Mouse (Mus musculus): ENCODE results near the gene Tnr.

DNA sequence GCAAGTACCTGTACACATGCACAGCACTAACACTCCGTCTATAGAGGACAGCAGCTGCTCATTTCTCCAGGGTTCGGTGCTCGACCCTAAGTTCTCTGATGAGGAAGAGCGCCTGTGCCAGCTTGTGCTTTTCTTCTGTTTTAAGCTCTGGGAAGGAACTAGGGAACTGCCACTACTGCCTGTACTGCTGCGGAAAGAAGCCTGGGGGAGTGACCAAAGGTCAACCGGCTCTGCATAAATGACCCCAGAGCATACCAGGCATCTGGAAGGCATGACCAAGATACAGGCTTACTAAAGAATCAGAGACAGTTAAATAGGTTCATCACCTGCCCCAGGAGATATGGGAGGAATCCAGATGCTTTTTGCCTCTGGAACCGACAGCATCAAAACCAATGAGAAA lies 224.4 kb downstream of the Tnr start:
- no peak for TF ChIP-seq CTCF (conservative IDR thresholded peaks at IDR 0.05; ENCODE audit: insufficient read depth, insufficient read length, low read depth, low read length)
- TF ChIP-seq POLR2A (IDR thresholded peaks at IDR 0.05; ENCODE audit: low read depth, low read length), result no peak
